Mouse (Mus musculus) T-helper 2 cell (primary cell): ENCODE results near the gene Ralbp1.

Experiments used
- in situ Hi-C: fragments of 300-600 bp; cut with MboI, MseI; formaldehyde crosslinking; loops from one replicate; pipeline ENCODE4 v1.15.1; 2025; ENCODE audit warnings: high pct_unique_total_duplicates

Ralbp1 gene

GRCm38 (mm10) chr17:65800451-65800850 is 85.1 kb downstream of the Ralbp1 start:
- in situ Hi-C loops = no loop called here

- in situ Hi-C loops = no loop called here
Measured at GRCm38 (mm10) chr17:65799353-65799752, 86.2 kb downstream of the Ralbp1 start.

GRCm38 (mm10) chr17:65798446-65798845 is 87.2 kb downstream of the Ralbp1 start:
- in situ Hi-C loops = no loop called here
